Mouse (Mus musculus) ovary, postnatal 10 days (tissue): ENCODE results near the gene Srgap3.

Experiments used
- DNase-seq: peaks from one replicate; pipeline ENCODE4 v3.0.0; 2022; ENCODE audit warnings: low spot score

Srgap3 gene

DNA sequence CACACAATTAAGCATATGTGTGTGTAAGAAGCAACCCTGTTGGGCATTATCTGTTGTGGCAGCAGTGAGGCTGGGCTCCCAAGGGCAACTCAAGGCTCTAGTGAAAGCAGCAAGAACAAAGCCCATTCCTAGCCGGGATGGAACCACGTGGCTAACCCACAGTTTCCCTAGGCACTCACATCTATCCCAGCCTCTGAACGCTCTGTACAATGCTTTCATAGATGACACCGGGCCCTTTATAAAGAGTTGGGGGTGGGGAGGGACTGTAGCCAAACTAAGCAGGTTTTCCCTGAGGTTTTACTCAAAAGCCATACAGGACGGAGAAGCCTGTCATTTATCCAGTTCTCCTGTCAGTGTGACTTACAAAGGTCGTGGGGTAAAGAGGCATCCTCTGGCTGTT, 90.0 kb downstream of the Srgap3 start:
- no peak for DNase-seq

GRCm38 (mm10) chr6:112855183-112855582, 91.9 kb downstream of the Srgap3 start:
- no peak for DNase-seq

GRCm38 (mm10) chr6:112852261-112853235, 94.5 kb downstream of the Srgap3 start:
- no peak for DNase-seq

DNA sequence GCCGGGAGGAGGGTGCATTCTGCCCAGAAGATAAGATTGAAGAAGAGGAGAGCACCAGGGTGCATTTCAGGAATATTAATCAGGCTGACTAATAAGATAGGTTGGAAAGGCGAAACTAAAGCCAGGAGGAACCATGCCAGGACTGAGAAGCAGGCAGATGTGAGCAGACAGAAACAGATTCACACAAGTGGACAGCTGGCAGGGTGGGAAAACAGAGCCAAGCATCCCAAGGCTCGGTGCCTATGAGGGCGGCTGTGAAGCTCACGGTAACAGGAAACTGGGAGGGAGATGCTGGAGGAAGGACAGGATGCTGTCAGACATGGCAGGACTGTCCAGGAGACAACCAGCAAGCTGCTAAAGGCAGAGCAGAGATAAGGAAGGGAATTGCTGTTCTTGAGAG, 96.3 kb downstream of the Srgap3 start:
- no peak for DNase-seq

GRCm38 (mm10) chr6:112848629-112849180, 98.4 kb downstream of the Srgap3 start:
- DNase-seq = no peak

- DNase-seq = no peak
Measured at GRCm38 (mm10) chr6:112846863-112847262, 100.2 kb downstream of the Srgap3 start.

- no peak for DNase-seq
Measured at GRCm38 (mm10) chr6:112842426-112842825, 104.6 kb downstream of the Srgap3 start.

GRCm38 (mm10) chr6:112840400-112840799, 106.7 kb downstream of the Srgap3 start:
- DNase-seq = no peak

GRCm38 (mm10) chr6:112839391-112839790, 107.7 kb downstream of the Srgap3 start:
- no peak for DNase-seq

GRCm38 (mm10) chr6:112838879-112839278, 108.2 kb downstream of the Srgap3 start:
- no peak for DNase-seq

DNA sequence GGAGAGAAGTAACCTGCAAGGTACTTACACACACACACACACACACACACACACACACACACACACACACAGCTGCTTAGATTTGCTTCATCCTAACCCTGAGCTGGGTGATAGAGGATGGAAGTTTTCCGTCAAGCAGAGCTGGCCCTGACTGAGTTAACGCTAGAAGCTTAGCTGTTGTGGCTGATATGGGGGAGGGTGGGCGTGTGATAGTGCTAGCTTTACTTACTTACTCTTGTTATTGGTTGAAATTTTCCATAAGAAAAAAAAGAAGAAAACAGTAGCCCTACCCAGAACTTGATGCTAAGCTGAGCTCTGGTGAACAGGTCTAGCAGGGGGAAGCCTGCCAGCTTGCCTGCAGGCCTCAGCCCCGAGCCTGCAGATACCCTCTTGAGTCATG, 110.4 kb downstream of the Srgap3 start:
- no peak for DNase-seq

GRCm38 (mm10) chr6:112835413-112835812, 111.7 kb downstream of the Srgap3 start:
- no peak for DNase-seq

GRCm38 (mm10) chr6:112834430-112834829, 112.6 kb downstream of the Srgap3 start:
- DNase-seq = no peak

DNA sequence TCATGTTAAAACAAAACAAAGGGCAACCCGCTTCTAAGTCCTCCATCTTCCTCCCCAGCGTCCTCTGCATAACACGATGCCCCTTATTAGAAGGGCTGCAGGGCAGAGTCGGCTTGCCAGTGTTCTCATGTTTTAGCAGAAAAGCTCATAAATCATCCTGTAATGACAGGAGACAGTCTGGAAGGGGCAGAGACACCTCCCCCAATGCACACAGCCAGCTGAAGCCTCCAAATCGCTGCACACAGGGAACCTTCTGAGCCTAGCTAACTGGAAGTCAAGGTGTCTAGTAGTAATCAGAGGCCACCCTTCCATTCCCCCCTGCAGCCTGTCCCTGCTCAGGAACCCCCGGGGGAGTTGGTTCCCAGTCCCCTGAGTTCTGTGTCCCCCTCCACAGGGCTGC, 113.3 kb downstream of the Srgap3 start:
- DNase-seq = no peak

GRCm38 (mm10) chr6:112829196-112829595, 117.9 kb downstream of the Srgap3 start:
- no peak for DNase-seq

- DNase-seq = no peak
Measured at GRCm38 (mm10) chr6:112828420-112828819, 118.6 kb downstream of the Srgap3 start.

DNA sequence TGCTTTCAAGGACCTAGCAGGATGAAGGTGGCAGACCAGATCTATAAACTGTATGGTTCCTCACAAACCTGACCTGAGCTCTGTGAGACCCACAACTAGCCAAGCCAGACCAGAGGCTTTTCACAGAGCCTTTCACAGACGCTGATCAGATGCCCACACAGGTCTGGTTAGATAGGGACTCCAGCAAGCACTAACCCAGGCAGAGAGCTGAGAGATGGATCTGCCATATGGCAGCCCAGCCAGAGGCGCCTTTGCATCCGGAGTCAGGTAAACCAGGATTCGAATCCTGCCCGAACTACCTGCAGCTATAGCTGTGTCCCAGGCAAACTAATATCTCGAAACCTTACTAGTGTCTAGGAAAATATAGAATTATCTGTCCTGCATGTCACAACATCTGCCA, 121.4 kb downstream of the Srgap3 start:
- DNase-seq = no peak

DNA sequence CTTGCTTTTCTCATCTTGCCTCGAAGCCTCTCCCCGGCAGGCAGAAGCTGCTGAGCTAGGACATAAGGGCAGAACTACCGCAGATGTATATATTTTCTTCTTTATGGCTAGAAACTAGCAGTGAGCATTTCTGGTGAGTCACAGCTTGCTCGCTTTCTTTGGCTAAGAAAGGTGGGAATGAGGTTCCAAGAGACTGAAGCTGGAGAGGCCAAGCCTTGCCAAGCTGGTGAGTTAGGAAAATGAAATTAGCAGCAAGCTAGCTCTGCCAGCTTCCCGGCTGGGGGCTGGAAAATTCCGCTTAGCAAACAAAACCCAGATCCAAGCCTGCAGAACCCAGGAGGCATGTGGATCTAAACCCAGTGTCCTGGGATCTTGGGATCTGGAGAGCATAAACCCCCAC, 124.0 kb downstream of the Srgap3 start:
- DNase-seq = no peak

- no peak for DNase-seq
Measured at GRCm38 (mm10) chr6:112820298-112820992, 126.6 kb downstream of the Srgap3 start.

GRCm38 (mm10) chr6:112818403-112818901, 128.6 kb downstream of the Srgap3 start:
- no peak for DNase-seq

DNA sequence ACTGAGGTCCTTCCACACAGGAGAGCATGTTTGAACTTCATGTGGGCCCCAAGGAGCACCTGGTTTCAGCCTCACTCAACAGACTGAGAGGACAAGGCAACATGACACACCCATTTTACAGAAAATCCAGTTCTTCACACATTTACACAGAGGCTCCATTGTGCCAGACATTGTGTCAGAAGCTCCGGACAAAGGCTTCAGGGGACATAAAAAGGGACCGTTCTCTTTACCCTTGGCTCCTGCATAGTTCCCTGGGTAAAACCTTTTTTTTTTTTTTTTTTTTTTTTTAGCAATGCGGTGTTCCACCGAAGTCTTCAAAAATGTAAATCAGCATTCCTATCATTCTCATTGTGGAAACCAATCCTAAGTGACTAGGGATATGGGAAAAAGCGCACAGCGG, 131.5 kb downstream of the Srgap3 start:
- no peak for DNase-seq

DNA sequence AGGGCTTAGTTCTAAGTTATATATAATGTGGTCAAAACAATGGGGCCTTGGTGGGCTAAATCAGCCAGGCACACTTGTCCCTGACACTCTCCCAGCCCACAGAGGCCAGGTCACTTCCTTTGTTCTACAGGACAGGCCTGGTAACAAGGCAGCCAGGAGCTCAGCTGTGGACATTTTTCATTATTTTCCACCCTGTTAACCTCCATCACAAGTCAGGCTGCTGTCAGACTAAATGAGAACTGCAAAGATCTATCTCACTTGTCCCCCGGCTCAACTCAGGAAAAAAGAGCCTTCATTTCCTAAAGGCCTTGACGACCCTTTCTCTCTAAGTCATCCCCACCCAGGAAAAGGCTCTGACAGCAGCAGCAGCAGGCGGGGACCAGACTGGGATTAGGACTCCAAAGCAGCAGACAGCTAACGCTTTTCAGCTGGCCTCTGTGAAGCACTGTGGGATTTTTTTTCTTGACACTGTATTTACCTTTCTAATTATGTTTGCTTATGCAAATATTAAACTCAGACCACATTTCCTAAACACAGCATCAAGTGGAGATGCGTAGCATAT, 132.5 kb downstream of the Srgap3 start:
- no peak for DNase-seq
